Mouse (Mus musculus): ENCODE results near the gene Plce1.

- no peak for TF ChIP-seq CTCF (IDR thresholded peaks at IDR 0.05; ENCODE audit: extremely low read depth, insufficient read depth, low read length)
- no peak for TF ChIP-seq POLR2A (IDR thresholded peaks at IDR 0.05; ENCODE audit: extremely low read depth, insufficient read depth, low read length)
Observed at GRCm38 (mm10) chr19:38750192-38750591, 269.3 kb downstream of the Plce1 start.

All from cortical plate, adult 2 months (tissue).